In the genomic region with DNA sequence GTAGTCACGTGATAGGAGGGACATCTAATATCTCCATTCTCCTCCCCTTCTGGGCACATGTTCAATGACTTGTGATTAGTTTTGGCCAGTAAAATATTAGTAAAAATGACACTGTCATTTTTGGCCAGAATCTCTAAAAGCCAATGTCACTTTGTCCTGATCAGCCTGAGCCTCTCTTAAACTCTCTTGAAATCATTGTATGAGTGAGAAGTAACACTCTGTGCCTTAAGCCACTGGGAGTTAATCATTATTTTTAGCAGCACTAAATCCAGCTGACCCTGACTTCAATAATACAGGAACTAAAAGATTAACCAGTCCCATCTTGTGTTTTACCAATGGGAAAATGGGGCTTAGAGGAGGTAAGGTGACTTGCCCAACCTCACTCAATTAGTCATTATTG, we compare ENCODE assay signal across 20 mouse cellular contexts. TPM values are rescaled to one million over a fixed set of nuclear protein-coding genes. Genes with fewer than 3 reads are reported as not detected.
DNase-seq lines count a peak whose midpoint lies in the region; ATAC-seq and TF ChIP-seq lines count a peak whose summit lies in the region.
"Had no signal": no experiment of that assay in that cellular context is flagged by ENCODE, and none has a peak within 500 bp of the region (broad histone marks: within the 10 kb centered on the region; RNA-seq: fewer than 3 reads in every experiment).

No protein-coding gene starts in this region.

- H3K4me2 ChIP-seq in liver, postnatal 0 days (ENCODE audit: low read depth, low read length): no peak overlapping the region
- H3K4me2 ChIP-seq: embryonic facial prominence, embryonic 12.5 days; forebrain, embryonic 13.5 days; forebrain, embryonic 15.5 days had no signal

- no peak for TF ChIP-seq CTCF in liver, adult 2 months (IDR thresholded peaks at IDR 0.05; ENCODE audit: low read depth, low read length)
- no peak for TF ChIP-seq CTCF in liver, postnatal 0 days (IDR thresholded peaks at IDR 0.05; ENCODE audit: low read depth)

- H3K4me3 ChIP-seq in liver, adult 2 months (ENCODE audit: insufficient read depth, low read depth, low read length): no peak overlapping the region
- no peak overlapping the region for H3K4me3 ChIP-seq in liver, postnatal 0 days (ENCODE audit: low read depth, low read length)
- H3K4me3 ChIP-seq: embryonic facial prominence, embryonic 10.5 days; embryonic facial prominence, embryonic 12.5 days; forebrain, embryonic 13.5 days; forebrain, embryonic 15.5 days had no signal

- H3K36me3 ChIP-seq in liver, adult 2 months (ENCODE audit: control insufficient read depth, insufficient read depth, low read length): no peaks in the 10 kb centered on the region
- no peaks in the 10 kb centered on the region for H3K36me3 ChIP-seq in liver, postnatal 0 days (replicated peaks; ENCODE audit: insufficient read depth, low read length)
- H3K36me3 ChIP-seq: embryonic facial prominence, embryonic 10.5 days; embryonic facial prominence, embryonic 12.5 days; forebrain, embryonic 15.5 days had no signal

- ATAC-seq in liver, postnatal 0 days: no peak
- ATAC-seq: activated CD4-positive, CD25-positive, alpha-beta regulatory T cell, adult 4 months; forebrain, embryonic 13.5 days; forebrain, embryonic 15.5 days; forebrain, postnatal 0 days; Patski had no signal

- H3K27me3 ChIP-seq in liver, adult 2 months (ENCODE audit: control insufficient read depth, insufficient read depth, low read length): no peaks in the 10 kb centered on the region
- no peaks in the 10 kb centered on the region for H3K27me3 ChIP-seq in liver, postnatal 0 days (ENCODE audit: insufficient read depth, low read length)
- H3K27me3 ChIP-seq: embryonic facial prominence, embryonic 12.5 days; forebrain, embryonic 13.5 days; forebrain, embryonic 15.5 days; Patski had no signal

- H3K79me2 ChIP-seq in liver, adult 2 months (ENCODE audit: control insufficient read depth, insufficient read depth, low read length): no peaks in the 10 kb centered on the region

- TF ChIP-seq POLR2A in liver, adult 2 months (IDR thresholded peaks at IDR 0.05; ENCODE audit: extremely low read depth, insufficient read depth, low read length): no peak

- DNase-seq in kidney, adult 9 months: peak; percentile 54
- DNase-seq in kidney, adult 11 months: no peak
- peak; percentile 32 for DNase-seq in liver, adult 2 months (ENCODE audit: extremely low read depth, low read depth, low spot score)
- no peak for DNase-seq in liver, postnatal 0 days
- DNase-seq in spleen, postnatal 4 days (ENCODE audit: low spot score in 2 of 2): no peak
- DNase-seq: adrenal gland, adult 8-10 months; adrenal gland, postnatal 14 days; adrenal gland, postnatal 36 days; cerebellum, adult 11-12 months; cerebellum, adult 2 months; cerebellum, adult 9-10 months; cerebellum, postnatal 10 days; cerebellum, postnatal 25 days; forebrain, postnatal 0 days had no signal

- no peak overlapping the region for H3K9ac ChIP-seq in liver, adult 2 months (ENCODE audit: low read depth, low read length)
- H3K9ac ChIP-seq in liver, postnatal 0 days (replicated peaks): no peak overlapping the region
- H3K9ac ChIP-seq: embryonic facial prominence, embryonic 12.5 days; forebrain, embryonic 13.5 days; forebrain, embryonic 15.5 days; forebrain, postnatal 0 days had no signal

- no peaks in the 10 kb centered on the region for H3K9me3 ChIP-seq in liver, postnatal 0 days (ENCODE audit: low read length)
- H3K9me3 ChIP-seq: embryonic facial prominence, embryonic 10.5 days; embryonic facial prominence, embryonic 12.5 days; forebrain, embryonic 13.5 days; forebrain, embryonic 15.5 days had no signal

- H3K27ac ChIP-seq in liver, adult 2 months (replicated peaks; ENCODE audit: insufficient read depth, low read depth, low read length): no peak overlapping the region
- H3K27ac ChIP-seq in liver, postnatal 0 days (ENCODE audit: low read depth): no peak overlapping the region
- H3K27ac ChIP-seq: embryonic facial prominence, embryonic 10.5 days; embryonic facial prominence, embryonic 12.5 days; forebrain, embryonic 13.5 days; forebrain, embryonic 15.5 days had no signal

- WGBS in liver, adult 2 months: 76% methylated on average over 1 of the region's 1 CpGs
- WGBS in liver, postnatal 0 days (ENCODE audit: insufficient replicate concordance): 75% methylated on average over 1 of the region's 1 CpGs

- H3K4me1 ChIP-seq in liver, adult 2 months (ENCODE audit: control insufficient read depth, insufficient read depth, low read length): peaks cover 5% of the 10 kb centered on the region; the same call in 1 of the 2 replicates
- H3K4me1 ChIP-seq in liver, postnatal 0 days (ENCODE audit: insufficient read depth): no peaks in the 10 kb centered on the region
- H3K4me1 ChIP-seq: embryonic facial prominence, embryonic 10.5 days; embryonic facial prominence, embryonic 12.5 days; forebrain, embryonic 13.5 days; forebrain, embryonic 15.5 days had no signal

- TF ChIP-seq EP300 in liver, postnatal 0 days (IDR thresholded peaks at IDR 0.05; ENCODE audit: low read depth): no peak

RNA-seq across cellular contexts. Expression of gene Ehd3, which starts 43.5 kb away (rescaled TPM):
- total RNA-seq in liver, adult 2 months (2014; rRNA removed): 37.5 and 40.6 TPM in 2 replicates
- 26.0 and 30.6 TPM in 2 replicates for polyA plus RNA-seq in liver, adult 2 months (2012; rRNA removed)
- polyA plus RNA-seq in liver, postnatal 0 days (2015; fragmentation: Nextera tagmentation; extraction: Ambion mirVana): 22.5 and 23.7 TPM in 2 replicates

Comparison
In these comparisons a context has a peak if more than half of its experiments do, and no peak if none do; other contexts are left out.
1. DNase-seq: peak in kidney, adult 9 months (single experiment) and liver, adult 2 months (single experiment); none in kidney, adult 11 months (single experiment), liver, postnatal 0 days (single experiment) and spleen, postnatal 4 days (0 of 2).